Mouse (Mus musculus): ENCODE measurements around the gene Cfap43.

Gene Cfap43

DNA sequence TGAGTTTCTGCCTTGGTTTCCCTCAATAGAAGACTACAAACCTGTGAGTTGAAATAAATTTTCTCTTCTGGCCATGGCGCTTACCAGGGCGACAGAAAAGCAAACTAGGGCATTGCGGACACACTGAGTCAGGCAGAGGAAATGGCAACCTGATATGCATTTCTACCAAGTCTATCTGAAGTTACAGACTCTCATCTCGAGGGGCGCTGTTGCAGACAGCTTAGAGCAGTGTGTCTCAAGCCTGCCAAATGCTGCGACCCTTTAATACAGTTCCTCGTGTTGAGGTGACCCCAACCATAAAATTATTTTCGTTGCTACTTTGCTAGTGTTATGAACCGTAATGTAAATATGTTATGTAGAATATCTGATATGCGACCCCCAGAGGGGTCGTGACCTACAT is 138.1 kb downstream of the Cfap43 start:
- DNase-seq: no peak

DNA sequence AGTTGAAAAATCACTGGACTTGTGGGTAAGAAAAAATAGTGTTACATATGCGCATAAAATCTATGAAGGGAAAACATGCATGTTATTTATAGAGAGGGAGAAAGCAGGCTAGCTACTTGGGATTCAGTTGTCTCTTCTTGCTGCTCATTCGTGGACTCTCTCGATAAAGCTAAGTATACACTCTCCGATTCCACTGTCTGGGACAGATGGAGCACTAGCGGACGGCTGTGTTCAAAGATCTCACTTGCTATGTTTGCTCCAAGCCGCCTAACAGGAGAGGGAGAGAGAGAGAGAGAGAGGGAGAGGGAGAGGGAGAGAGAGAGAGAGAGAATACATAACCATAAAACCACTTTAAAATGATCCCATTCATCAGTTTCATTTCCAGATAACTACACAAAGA is 138.9 kb downstream of the Cfap43 start:
- no peak for DNase-seq

DNA sequence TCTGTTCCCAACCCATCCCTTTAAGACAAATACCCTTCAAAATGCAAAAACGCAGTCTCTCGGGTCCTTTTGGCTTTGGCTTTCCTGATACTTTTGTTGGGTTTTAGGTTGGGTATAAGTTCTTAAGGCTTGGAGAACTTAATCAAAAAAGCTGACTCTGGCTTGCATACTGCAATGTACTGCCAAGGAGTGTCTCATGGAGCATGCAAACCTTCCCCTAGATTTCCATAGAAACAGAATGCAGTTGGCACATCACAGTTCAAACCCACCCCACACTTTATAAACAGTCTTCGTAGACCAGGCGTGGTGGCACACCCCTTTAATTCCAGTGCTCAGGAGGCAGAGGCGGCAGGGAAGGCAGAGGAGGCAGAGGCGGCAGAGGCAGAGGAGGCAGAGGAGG is 141.2 kb downstream of the Cfap43 start:
- DNase-seq: no peak

DNA sequence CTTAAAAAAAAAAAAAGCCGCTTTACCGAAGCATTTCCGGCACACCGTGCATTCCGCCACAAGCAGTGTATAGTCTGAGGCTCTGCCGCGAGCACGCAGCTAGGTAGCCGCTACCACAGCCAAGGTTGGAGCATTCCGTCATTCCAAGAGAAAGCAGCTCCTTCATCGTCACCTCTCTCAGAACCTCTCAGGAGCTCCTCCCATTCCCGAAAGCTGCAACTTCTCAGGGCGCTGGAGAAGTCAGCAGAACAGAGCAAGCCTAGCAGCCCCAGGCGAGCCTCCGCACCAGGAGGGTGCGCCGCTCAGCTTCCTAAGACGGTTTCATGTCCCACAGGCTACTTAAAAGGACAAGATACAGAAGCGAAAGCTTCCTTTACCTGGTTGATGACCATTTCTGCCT is 163.5 kb downstream of the Cfap43 start:
- DNase-seq: no peak

DNA sequence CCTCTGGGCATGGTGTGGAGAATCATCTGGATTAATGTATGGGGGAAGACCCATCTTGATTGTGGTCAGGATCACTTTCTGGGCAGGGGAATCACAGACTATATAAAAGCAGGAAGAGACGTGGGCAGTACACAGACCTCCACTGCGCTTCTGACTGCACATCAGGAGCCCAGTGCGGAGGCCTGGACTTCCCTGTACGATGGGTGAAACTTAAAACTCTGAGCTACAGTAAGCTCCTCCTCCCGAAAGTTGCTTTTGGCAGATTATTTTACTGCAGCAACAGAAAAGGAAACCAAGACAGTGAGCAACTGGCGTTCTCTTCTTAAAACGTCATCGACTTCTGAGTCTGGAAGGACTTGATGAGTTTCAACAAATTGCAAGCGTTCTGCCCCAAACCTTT is 164.2 kb downstream of the Cfap43 start:
- no peak for DNase-seq

DNA sequence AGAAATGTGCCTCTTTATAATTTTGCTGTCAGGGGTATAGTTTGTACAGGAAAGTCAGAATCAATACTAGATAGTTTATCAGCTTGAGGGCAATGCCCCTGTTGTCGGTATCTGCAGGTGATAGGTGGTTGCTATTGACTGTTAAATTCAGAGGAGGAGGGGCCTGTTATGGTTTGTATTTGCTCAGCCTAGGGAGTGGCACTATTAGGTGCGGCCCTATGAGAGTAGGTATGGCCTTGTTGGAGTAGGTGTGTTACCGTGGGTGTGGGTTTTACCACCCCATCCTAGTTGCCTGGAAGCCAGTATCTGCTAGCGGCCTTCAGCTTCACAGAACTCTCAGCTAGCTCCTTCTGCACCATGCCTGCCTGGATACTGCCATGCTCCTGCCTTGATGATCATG is 165.2 kb downstream of the Cfap43 start:
- no peak for DNase-seq

DNA sequence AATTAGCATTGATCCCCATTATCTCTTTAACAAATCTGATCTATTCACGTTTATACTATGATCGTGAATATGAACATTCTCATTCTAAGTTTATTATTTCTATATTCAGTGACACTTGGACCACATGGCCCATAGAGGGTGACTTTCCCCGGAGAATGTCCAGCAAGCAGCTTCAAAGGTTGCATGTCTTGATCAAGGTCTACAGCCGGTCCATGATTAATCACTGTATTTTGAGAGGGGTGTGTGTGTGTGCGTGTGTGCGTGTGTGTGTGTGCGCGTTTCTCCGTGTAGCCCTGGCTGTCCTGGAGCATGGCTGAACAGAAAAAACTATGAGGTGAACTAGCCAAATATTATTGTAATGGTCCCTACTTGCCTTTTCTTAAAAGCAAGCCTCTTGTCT is 166.6 kb downstream of the Cfap43 start:
- DNase-seq: no peak

DNA sequence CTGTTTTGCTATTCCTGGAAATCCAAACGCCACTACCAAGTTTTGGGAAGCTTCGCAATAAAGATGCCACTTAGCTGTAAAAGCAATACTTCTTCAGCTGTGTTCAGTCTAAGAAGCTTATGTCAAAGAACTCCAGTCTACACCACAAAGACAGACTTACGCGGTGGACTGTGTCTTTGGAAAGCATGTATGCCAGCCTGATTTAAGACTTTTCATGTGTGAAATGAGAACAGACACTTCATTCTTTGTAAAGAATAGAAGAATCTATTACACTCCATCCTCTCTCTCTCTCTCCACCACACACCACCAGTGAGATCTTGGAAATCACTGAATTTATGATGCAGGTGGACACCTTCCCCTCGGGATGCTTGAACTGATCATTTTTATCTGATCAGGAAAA is 168.7 kb downstream of the Cfap43 start:
- DNase-seq: no peak

DNA sequence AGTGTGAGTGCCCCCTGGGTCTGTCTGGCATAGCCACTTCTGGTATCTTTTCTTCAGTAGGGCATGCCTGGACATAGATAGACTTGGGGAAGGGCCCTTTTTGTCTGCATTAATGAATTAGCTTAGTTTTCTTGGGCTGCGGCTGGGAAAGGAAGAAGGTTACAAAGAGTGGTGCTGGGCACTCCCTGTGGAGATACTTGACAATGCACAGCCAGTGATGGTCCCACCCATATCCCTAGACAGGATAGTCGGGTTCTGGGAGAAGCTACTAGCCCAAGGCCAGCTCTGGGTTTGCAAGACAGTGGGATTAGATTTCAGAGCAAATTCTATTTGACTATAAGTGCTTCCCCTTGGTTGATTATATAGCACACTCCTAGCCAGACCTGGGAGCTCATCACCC is 170.1 kb downstream of the Cfap43 start:
- no peak for DNase-seq

DNA sequence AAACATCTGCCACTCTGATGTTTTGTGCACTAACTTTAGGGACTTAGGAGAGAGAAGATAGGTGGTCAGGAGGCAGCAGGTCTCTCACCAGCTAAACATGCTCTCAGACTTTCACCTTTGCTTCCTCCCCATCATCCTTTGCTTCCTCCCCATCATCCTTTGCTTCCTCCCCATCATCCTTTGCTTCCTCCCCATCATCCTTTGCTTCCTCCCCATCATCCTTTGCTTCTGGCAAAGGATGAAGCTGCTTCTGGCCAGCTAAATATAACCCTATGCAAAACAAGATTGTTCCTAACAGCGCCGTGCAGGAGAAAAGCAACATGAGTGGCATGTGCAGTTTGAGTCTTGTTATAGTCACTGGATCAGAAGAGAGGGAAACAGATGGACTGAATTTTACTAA is 172.0 kb downstream of the Cfap43 start:
- DNase-seq: no peak

DNA sequence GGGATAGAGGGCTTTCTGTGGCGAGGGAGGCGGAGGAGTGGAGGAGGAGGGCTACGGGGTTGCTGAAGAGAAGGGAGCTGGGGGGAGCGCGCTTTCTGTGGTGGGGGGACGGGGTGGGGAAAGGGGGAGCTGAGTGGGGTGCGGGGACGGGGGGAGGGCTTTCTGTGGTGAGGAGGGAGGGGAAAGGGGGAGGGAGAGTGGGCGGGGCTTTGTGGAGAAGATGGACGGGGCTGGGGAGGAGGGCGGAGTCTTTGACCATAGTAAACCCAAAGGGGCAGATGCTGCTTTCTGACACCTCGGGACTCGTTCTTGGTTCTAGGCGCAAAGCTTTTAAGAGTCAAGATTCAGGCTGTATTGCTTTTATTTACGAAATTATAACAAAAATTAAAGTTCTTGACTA is 187.2 kb downstream of the Cfap43 start:
- no peak for DNase-seq

DNA sequence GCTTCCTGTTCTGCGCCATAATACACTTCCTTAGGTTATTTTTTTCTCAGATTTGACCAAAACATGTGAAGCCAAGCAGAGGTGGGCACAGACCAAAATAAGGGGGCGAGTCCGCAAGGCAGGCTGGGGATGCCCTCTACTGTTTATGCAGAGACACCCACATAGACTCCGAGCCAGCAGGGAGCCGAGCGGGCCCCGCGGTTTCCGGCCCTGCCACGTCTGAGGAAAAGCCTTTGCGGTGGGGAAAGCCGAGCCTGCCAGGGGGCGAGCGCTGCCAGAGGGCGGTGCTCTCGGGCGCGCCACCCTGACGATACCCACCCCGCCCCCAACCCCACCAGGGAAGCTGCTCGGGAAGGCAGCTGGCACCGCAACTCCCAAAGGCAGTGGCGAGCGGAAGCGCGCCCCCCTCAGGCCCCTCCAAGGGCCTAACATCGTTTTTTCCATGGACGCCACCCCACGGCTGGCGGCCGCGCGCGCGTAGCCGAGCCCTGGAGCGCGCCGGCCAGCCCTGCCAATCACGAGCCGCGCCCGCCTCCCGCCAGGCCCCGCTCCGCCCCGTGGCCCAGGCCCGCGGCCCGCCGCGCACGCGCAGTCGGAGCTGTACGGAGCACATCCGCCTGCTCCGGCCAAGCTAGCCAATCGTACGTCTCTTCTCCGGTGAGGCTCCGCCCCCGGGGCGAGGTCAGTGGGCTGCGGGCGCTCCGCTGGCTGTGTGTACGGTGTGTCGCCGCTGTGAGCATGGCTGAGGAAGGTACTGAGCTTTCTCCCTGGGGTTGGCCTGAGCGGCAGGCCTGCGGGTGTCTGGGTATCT is 187.8 kb downstream of the Cfap43 start, which contains the start of gene Sfr1:
Sfr1 (plus strand) TSS at position 612 of the 811 bp plus-strand sequence.
- DNase-seq: peak; percentile 100

DNA sequence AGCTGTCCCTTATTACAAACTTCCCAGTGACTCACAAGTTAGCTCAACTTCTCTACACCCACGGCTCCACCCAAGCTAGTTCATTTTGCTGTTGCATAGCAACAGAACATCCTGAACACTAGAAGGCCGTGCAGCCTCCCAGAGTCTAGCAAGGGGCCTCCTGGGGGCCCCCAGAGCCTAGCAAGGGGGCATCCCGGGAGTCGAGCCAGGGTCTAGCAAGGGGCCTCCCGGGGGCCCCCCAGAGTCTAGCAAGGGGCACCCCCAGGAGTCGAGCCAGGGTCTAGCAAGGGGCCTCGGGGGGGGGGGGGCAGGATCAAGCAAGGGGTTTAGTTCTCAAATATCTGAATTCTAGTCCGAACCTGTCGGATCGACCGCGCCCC is 188.4 kb downstream of the Cfap43 start:
- DNase-seq: peak; percentile 66

DNA sequence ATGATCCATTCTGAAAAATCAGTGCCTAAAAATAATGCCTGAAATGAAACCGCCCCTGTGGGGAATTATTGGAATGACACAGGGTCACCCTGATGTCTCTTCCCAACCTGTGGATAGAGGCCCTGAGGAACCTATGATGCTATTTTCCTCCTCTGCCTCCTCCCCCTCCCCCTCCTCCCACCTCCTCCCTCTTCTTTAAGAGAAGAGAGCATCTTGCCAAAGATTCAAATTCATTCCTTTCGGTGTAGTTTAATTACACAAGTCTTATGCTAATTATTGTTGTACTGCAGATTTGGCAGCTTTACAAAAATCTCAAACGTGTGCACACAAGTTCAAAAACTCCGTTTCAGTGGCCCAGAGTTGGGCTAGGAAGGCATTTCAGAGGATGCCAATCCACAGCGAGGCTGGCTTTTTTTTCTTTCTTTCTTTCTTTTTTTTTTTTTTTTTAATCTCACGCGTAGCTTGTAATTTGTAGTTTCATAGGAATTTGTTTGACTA is 193.4 kb downstream of the Cfap43 start:
- DNase-seq: no peak

DNA sequence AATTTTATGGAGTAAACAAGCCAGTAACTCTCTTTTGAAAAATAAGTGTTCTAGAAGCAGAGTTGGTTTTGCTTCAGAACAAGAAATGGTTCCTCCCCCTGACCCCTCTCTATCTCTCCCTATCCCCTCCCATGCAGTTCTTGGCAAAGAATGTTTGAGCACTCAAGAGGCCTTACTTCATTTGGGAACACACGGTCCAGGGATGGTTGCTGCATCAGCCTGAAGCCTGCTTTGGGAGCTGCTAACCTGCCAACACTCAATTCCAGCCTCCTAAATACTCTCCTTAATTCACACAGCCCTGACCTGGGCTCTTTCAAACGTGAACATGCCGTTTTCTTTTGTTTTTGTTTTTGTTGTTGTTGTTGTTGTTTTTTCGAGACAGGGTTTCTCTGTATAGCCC is 194.2 kb downstream of the Cfap43 start:
- DNase-seq: no peak

DNA sequence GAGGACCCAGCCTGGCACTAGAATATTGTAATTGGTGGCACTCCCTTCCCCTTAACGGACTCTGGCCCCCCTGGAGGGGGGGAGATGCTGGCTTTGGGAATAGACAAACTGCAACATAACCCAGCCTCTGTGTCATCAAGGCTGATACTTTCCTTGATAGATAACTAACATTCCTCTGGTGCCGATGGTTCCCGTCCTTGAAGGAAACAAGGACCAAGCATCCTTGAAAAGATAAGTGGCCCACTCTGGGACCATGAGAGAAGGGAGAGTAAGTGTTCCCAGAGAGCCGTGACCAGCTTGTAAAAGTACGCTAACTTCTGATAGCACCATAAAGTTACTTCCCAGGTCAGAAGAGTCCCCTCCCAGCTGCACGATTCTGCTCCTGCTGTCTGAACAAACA is 196.6 kb downstream of the Cfap43 start:
- no peak for DNase-seq

DNA sequence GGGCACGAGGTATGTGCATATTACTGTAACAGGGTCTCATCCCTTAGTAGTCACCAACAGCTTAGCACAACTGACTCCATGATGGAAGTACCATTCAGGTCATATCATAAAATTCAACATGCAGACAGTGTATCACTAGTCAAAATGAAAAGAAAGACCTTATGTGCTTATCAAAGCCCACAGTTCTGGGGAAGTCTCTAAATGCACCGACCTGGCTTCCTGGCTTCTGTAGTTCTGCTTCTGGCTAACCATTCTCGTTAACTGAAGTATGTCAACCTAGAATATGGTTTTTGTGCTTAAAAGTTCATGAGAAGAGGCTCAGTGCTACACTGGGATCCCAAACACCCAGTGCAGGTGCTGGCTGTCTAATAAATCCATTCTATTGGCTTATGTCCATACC is 199.9 kb downstream of the Cfap43 start:
- DNase-seq: no peak

DNA sequence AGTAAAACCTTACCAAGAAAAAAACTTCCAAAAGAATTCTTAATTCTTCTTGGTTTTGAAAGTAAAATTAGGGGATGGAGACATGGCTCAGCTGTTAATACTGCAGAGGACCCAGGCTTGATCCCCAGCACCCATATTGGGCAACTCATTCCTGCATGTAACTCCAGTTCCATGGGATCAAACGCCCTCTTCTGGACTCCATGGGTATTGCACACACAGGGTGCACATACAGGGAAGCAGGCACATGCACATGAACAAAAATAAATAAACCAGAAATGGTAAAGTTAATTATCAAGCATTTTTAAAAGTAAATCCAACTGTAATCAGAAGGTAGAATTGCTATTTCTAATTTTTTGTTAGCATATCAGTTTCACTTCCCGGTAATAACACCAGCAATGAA is 202.9 kb downstream of the Cfap43 start:
- no peak for DNase-seq

DNA sequence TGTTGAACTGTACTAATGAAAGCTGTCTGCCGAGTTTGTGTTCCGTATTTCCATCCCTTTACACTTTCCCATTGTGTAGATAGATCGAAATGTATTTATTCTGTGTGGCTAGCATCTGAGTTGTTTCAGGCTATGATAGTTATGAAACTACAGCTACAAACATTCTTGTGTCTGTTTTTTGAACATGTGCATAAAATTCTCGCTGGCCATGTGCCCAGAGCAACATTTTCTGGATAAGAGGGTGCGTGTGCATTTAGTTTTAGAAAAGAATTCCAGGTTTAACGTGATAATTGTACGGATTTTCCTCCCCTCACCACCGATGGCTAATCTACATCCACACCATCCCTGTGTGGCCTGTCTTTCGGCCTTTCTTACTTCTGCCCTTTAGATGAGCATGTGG is 205.6 kb downstream of the Cfap43 start:
- no peak for DNase-seq

DNA sequence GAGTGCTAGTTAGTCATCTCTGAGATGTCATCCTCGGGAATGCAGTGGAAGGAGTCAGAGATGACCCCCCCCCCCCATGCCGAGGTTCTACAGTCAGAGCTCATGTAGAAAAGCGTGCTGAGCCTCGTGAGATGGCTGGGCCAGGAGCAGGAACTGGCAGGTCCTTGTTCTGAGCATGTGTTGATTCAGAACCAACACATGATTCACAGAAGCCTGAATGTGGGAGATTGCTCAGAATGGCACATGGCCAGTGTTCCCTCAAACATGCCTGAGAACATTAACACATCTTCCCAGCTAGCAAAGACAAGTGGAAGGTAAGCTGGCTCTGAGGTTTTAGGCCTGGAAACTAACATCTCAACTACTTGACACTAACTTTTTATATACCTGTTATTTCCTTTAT is 208.7 kb downstream of the Cfap43 start:
- peak; percentile 19 for DNase-seq

DNA sequence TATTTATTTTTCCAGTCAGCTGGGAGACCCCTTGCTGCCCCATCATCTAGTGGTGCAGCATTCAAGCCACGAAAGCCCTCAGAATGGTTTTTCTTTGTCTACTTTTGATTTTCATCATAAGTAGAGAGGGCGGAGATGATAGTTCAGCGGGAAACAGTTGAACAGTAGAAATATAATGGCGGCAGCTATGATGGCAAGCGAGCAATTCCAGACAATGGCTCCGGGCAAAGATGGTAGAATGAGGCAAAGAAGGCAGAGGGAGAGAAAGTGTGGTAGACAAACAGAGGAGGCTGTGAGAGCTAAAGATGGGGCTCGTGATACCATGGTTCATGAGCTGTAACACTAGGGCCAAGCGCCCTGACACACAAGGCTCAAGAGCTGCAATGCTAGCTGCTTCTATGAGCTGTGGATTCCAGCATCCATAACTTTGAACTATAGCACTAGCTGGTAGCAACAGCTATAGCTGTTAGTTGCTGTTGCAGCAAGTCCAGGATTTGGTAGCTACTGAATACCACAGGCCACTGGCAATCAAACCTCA is 213.2 kb downstream of the Cfap43 start:
- no peak for DNase-seq

DNA sequence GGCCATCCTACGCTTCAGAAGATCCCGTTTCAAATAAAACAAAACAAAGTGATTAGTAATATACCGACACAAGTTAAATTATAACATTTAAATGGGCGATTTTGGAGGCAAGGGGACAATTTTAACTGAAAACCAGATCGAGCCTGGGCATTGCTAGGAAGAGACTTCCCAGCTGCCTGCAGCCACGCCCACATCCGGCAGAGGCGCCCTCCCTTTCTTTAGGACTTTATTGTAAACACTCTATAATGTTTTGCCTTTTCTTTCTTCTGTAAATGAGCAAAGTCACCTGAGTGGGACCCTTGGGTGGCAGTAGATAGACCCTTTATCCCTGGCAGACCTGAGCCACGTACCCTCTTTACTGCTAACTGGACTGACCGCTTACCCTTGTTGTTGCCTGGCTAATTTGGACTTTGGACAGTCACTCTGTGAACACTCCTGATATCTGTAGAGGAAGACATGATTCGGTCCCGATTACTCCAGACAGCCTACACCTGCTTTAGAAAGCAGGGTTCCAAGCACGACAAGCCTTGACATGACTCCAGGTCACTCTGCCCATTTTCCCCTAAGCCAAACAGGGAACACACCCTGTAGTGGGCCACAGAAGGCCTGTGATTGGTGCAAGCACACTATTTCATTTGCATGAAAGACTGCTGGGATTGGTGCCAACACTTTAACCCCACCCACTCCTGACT is 213.9 kb downstream of the Cfap43 start:
- no peak for DNase-seq

DNA sequence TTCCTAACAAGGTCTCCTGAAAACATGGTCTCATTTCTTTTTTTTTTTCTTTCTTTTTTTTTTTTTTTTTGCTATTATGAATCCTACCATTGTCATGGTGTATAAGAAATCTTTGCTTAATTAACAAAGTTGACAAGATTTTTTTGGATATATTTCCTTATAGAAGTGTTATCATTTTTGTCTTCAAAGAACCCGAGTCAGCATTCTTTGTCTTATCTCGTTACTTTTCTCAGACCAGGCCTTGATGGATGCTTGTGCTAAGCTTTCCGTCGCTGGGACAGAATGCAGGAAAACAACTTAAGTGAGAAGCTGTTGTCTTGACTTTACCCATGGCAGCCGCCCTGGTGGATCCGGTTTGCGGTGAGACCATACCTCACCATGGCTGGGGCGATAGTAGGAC is 218.6 kb downstream of the Cfap43 start:
- no peak for DNase-seq

DNA sequence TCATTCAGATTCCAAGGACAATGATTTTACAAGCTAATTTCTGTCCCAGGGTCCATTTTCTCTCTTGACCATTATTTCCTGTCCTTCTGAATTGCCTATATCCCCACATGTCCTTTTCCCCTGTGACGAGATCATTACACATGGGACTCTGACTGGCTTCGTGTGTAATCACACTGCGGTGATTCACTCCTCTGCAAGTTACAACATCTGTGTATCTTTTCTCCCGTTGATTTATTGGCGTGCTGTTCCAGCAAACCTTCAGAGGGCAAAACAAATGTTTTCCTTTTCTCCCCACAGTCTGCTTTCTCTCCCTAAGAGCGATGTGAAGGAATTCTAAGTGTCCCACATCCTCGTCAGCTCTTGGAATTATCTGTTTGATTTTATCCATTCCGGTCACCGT is 219.3 kb downstream of the Cfap43 start:
- DNase-seq: no peak

Data from right cerebral cortex, postnatal 25 days (tissue).